Mouse (Mus musculus) brain, embryonic 14.5 days (tissue): ENCODE measurements around the gene Kndc1.

Experiments
- CTCF ChIP-seq: fragments of 200-500 bp; IDR thresholded peaks from 2 replicates; pipeline ENCODE4 v1.5.1; 2012; ENCODE audit warnings: inconsistent platforms, mild to moderate bottlenecking, moderate library complexity, borderline replicate concordance; ENCODE audit not compliant: insufficient read depth, insufficient read length; ENCODE audit errors: extremely low read depth
- POLR2A ChIP-seq: fragments of 200-500 bp; IDR thresholded peaks from 2 replicates; pipeline ENCODE4 v1.6.1; 2012; ENCODE audit warnings: mild to moderate bottlenecking, inconsistent platforms, borderline replicate concordance; ENCODE audit not compliant: poor library complexity, insufficient read depth, insufficient read length, severe bottlenecking; ENCODE audit errors: extremely low read depth

GRCm38 (mm10) chr7:139961141-139961540 is 66.6 kb downstream of the Kndc1 start:
- TF ChIP-seq CTCF (no peak), POLR2A (no peak)
